Mouse (Mus musculus): ENCODE measurements around the gene Ipo13. TPM values are rescaled to one million over a fixed set of nuclear protein-coding genes. Genes with fewer than 3 reads are reported as not detected.

The Ipo13 gene
- polyA plus RNA-seq, 1 experiment, result 207 TPM

DNA sequence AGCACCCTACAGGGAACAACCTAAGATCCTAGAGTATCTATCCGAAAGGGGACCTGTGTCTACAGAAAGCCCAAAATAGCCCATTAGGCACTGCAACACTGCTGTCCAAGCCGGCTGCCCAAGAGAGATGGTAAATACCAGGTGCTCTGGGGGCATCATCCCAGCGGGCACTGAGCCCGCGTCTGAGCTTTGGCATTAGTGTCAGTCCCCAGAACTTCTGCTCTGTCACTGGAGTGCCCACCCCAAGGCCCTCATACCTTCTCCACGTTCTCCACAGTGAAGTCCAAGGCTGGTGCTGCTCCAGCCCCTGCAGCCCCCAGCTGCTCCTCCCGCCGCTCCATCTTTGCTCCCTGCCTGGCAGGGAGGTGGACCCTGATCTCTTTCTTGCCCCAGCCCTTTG, 768 bp downstream of the Ipo13 start:
- Histone ChIP-seq H3K4me1 (ENCODE audit: control insufficient read depth, insufficient read depth, low read length) (peaks cover 10% of the 10 kb centered on the region), H3K27ac (ENCODE audit: control insufficient read depth, insufficient read depth, low read depth, low read length) (no peak overlapping the region), H3K36me3 (ENCODE audit: control insufficient read depth, insufficient read depth, low read length) (no peaks in the 10 kb centered on the region; the same call in 1 of the 2 replicates), H3K4me3 (ENCODE audit: control insufficient read depth, low read depth, low read length) (peak overlapping the region; percentile 98), H3K27me3 (ENCODE audit: control insufficient read depth, insufficient read depth, low read length) (no peaks in the 10 kb centered on the region)
- no peak for TF ChIP-seq CTCF (IDR thresholded peaks at IDR 0.05; ENCODE audit: control insufficient read depth, insufficient read depth, insufficient replicate concordance, low read depth, low read length)
- no peak for TF ChIP-seq POLR2A (IDR thresholded peaks at IDR 0.05; ENCODE audit: control insufficient read depth, low read depth, low read length)

DNA sequence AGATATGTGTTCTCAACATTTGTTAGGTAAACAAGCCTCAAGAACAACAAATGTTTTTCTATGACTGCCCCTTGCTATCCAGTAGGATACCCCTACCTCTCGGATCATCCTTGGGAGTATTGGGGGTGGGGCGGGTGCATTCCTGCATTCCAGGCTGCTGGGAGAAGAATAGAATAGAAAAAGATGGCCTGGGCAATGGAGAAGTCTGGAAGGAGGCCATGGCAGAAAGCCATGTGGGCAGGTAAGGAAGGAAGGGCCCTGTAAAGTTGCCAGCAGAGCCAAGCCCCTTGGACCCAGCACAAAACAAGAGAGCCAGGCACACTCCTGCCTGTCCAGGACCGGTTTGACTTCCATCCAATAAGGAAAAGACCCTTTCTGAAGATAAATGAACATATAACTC, 1.4 kb downstream of the Ipo13 start:
- H3K36me3 ChIP-seq (ENCODE audit: control insufficient read depth, insufficient read depth, low read length), result no peaks in the 10 kb centered on the region; the same call in 1 of the 2 replicates
- no peak overlapping the region for H3K27ac ChIP-seq (ENCODE audit: control insufficient read depth, insufficient read depth, low read depth, low read length)
- TF ChIP-seq POLR2A (IDR thresholded peaks at IDR 0.05; ENCODE audit: control insufficient read depth, low read depth, low read length) (no peak), CTCF (IDR thresholded peaks at IDR 0.05; ENCODE audit: control insufficient read depth, insufficient read depth, insufficient replicate concordance, low read depth, low read length) (no peak)
- no peak overlapping the region; the same call in 1 of the 2 replicates for H3K4me3 ChIP-seq (ENCODE audit: control insufficient read depth, low read depth, low read length)
- H3K4me1 ChIP-seq (ENCODE audit: control insufficient read depth, insufficient read depth, low read length), result peaks cover 11% of the 10 kb centered on the region
- H3K27me3 ChIP-seq (ENCODE audit: control insufficient read depth, insufficient read depth, low read length), result no peaks in the 10 kb centered on the region

DNA sequence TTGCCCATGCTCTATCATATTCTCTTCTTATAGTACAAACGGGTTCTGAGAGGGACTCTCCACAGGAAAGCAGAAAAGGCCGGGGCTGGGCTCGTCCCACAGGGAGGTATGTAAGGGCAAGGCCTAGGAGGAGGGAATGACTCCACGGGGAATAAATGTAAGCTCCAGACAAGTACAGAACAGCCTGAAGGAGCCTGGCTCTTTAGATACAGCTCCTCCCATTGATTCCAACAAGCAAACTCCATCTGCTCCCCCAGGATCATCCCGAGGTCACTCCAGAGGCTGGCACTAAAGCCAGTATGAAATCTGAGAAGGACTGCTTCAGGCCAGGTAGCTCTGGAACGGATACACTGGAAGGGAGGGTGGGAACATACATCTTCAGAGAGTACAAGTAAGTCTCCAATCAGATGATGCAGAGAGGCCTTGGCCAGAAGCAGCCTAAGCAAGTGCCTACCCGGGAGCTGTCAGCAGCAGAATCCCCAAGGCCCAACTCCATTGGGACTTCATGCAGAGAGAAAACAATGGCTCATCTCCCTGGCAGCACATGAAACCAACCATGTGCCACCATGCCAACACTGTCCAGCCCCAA, 2.0 kb downstream of the Ipo13 start:
- Histone ChIP-seq H3K4me3 (ENCODE audit: control insufficient read depth, low read depth, low read length) (no peak overlapping the region), H3K27me3 (ENCODE audit: control insufficient read depth, insufficient read depth, low read length) (no peaks in the 10 kb centered on the region), H3K27ac (ENCODE audit: control insufficient read depth, insufficient read depth, low read depth, low read length) (no peak overlapping the region), H3K4me1 (ENCODE audit: control insufficient read depth, insufficient read depth, low read length) (peaks cover 11% of the 10 kb centered on the region), H3K36me3 (ENCODE audit: control insufficient read depth, insufficient read depth, low read length) (no peaks in the 10 kb centered on the region; the same call in 1 of the 2 replicates)
- TF ChIP-seq CTCF (IDR thresholded peaks at IDR 0.05; ENCODE audit: control insufficient read depth, insufficient read depth, insufficient replicate concordance, low read depth, low read length), result no peak

DNA sequence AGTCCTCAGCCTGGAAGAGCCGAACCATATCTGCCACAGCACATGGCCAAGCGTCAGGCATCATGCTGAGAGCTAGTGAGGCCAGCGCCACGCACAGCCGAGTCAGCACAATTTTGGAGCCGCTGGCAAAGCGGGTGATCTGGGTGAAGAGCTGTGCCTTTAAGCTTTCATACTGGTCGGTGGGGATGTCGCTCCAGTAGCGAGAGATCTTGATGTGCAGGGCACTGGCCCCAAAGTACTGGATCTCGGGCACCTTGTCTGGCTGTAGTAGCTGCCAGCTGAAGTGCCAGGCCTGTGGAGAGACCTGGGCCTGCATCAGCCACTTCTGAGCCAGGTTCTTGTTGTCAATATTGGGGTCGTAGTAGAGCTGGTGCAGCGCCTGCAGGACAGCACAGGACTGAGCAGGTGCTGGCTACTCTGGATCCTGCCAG, 2.7 kb downstream of the Ipo13 start:
- no peaks in the 10 kb centered on the region; the same call in 1 of the 2 replicates for H3K36me3 ChIP-seq (ENCODE audit: control insufficient read depth, insufficient read depth, low read length)
- no peak overlapping the region for H3K4me3 ChIP-seq (ENCODE audit: control insufficient read depth, low read depth, low read length)
- TF ChIP-seq CTCF (IDR thresholded peaks at IDR 0.05; ENCODE audit: control insufficient read depth, insufficient read depth, insufficient replicate concordance, low read depth, low read length) (no peak), POLR2A (IDR thresholded peaks at IDR 0.05; ENCODE audit: control insufficient read depth, low read depth, low read length) (no peak)
- H3K4me1 ChIP-seq (ENCODE audit: control insufficient read depth, insufficient read depth, low read length), result peaks cover 11% of the 10 kb centered on the region
- no peak overlapping the region for H3K27ac ChIP-seq (ENCODE audit: control insufficient read depth, insufficient read depth, low read depth, low read length)
- H3K27me3 ChIP-seq (ENCODE audit: control insufficient read depth, insufficient read depth, low read length), result no peaks in the 10 kb centered on the region

DNA sequence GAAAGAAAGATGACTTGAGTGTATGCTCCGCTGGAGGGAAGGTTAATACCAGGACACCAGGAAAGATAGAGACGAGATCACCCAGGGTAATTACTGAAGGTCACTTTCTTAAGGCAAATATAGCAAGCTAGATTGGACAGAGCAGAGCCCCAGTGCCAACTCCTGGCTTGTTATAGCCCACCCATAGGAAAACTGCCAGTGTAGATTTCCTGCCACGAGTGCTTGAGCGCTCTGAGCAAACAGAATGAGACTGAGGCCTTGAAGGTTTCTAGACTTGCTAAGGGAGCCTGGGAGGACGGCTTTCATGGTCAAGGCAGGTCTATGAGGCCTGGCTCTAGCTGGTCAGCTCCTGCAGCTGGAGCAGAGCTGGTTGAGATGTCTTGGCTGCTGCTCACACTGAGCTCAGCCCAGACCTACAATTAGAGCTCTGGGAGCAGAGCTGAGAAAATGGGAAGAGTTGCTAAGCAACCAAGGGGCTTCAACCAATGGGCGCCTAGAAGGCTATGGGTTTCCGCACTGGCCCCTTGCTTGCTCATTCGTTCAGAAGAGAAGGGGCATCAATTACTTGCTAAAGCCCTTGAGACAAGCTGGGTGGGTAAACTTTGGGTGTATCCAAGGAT, 5.9 kb downstream of the Ipo13 start:
- H3K27me3 ChIP-seq (ENCODE audit: control insufficient read depth, insufficient read depth, low read length), result no peaks in the 10 kb centered on the region
- H3K36me3 ChIP-seq (ENCODE audit: control insufficient read depth, insufficient read depth, low read length), result peaks cover 3% of the 10 kb centered on the region; the same call in 1 of the 2 replicates
- TF ChIP-seq CTCF (IDR thresholded peaks at IDR 0.05; ENCODE audit: control insufficient read depth, insufficient read depth, insufficient replicate concordance, low read depth, low read length), result no peak
- no peak for TF ChIP-seq POLR2A (IDR thresholded peaks at IDR 0.05; ENCODE audit: control insufficient read depth, low read depth, low read length)
- no peak overlapping the region for H3K27ac ChIP-seq (ENCODE audit: control insufficient read depth, insufficient read depth, low read depth, low read length)
- no peak overlapping the region for H3K4me3 ChIP-seq (ENCODE audit: control insufficient read depth, low read depth, low read length)
- H3K4me1 ChIP-seq (ENCODE audit: control insufficient read depth, insufficient read depth, low read length), result peaks cover 2% of the 10 kb centered on the region; the same call in 1 of the 2 replicates

DNA sequence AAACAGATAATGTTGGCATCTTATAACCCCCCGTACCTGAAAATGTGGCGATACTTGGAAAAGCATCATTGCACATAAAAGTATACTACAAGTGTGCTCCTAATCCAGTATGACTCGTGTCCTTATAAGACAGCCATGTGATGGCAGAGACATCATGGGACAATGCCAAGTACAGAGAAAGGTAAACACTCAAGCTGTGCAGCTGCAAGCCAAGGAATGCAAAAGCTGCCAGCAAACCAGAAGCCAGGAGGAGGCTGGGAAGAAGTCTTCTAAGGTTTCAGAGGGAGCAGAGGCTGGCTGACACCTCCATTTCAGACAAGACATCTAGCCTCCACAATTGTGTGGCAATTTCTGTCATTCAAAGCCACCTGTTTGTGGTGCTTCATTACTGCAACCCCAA, 8.6 kb downstream of the Ipo13 start:
- TF ChIP-seq CTCF (IDR thresholded peaks at IDR 0.05; ENCODE audit: control insufficient read depth, insufficient read depth, insufficient replicate concordance, low read depth, low read length) (no peak), POLR2A (IDR thresholded peaks at IDR 0.05; ENCODE audit: control insufficient read depth, low read depth, low read length) (no peak)
- Histone ChIP-seq H3K4me1 (ENCODE audit: control insufficient read depth, insufficient read depth, low read length) (peaks cover 2% of the 10 kb centered on the region; the same call in 1 of the 2 replicates), H3K27me3 (ENCODE audit: control insufficient read depth, insufficient read depth, low read length) (no peaks in the 10 kb centered on the region), H3K4me3 (ENCODE audit: control insufficient read depth, low read depth, low read length) (peak overlapping the region; percentile 16; the same call in 1 of the 2 replicates), H3K36me3 (ENCODE audit: control insufficient read depth, insufficient read depth, low read length) (peaks cover 3% of the 10 kb centered on the region; the same call in 1 of the 2 replicates), H3K27ac (ENCODE audit: control insufficient read depth, insufficient read depth, low read depth, low read length) (no peak overlapping the region)

DNA sequence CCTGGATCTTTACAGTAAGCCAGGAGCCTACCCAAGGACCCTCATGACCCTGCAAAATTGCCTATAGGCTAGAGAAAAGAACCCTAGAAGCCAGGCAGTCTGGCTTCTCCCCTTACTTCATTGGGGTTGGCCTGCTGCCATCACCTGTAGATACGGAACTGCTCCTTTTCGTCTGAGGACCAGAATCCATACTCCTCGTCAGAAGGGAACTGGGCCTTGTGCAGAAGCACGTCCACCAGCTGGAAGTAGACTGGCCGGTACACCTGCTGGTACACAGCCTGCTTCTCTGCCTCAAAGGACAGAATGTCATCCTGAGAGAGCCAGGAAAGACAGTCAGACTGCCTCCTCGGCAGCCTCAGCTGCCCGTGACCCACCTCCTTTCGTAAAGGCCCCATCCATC, 10.0 kb downstream of the Ipo13 start:
- Histone ChIP-seq H3K27ac (ENCODE audit: control insufficient read depth, insufficient read depth, low read depth, low read length) (no peak overlapping the region; the same call in 1 of the 2 replicates), H3K4me1 (ENCODE audit: control insufficient read depth, insufficient read depth, low read length) (peaks cover 2% of the 10 kb centered on the region; the same call in 1 of the 2 replicates), H3K27me3 (ENCODE audit: control insufficient read depth, insufficient read depth, low read length) (no peaks in the 10 kb centered on the region), H3K36me3 (ENCODE audit: control insufficient read depth, insufficient read depth, low read length) (peaks cover 4% of the 10 kb centered on the region; the same call in 1 of the 2 replicates), H3K4me3 (ENCODE audit: control insufficient read depth, low read depth, low read length) (peak overlapping the region; percentile 53)
- no peak for TF ChIP-seq POLR2A (IDR thresholded peaks at IDR 0.05; ENCODE audit: control insufficient read depth, low read depth, low read length)
- no peak for TF ChIP-seq CTCF (IDR thresholded peaks at IDR 0.05; ENCODE audit: control insufficient read depth, insufficient read depth, insufficient replicate concordance, low read depth, low read length)
